Mouse (Mus musculus): ENCODE measurements around the gene Cpt2. TPM values are rescaled to one million over a fixed set of nuclear protein-coding genes. Genes with fewer than 3 reads are reported as not detected.

Gene Cpt2
- polyA plus RNA-seq, 1 experiment from 2014 or later, result 22.7 TPM

GRCm38 (mm10) chr4:107856958-107857686 lies 66.3 kb downstream of the Cpt2 start:
- Histone ChIP-seq H3K9me3 (no peaks in the 10 kb centered on the region), H3K4me2 (no peak overlapping the region), H3K4me3 (no peak overlapping the region), H3K36me3 (peaks cover 99% of the 10 kb centered on the region), H3K4me1 (replicated peaks) (no peaks in the 10 kb centered on the region), H3K27ac (replicated peaks) (no peak overlapping the region), H3K9ac (no peak overlapping the region), H3K27me3 (no peaks in the 10 kb centered on the region)
- ATAC-seq (ENCODE audit: low read depth), result no peak
- 76% methylated on average over 11 of the region's 11 CpGs for WGBS

Other genes starting within 250 kb of the Cpt2 start
- 14.5 TPM in 2 replicates for gene Dmrtb1, start 239.4 kb downstream of the Cpt2 start, polyA plus RNA-seq (2015; fragmentation: Nextera tagmentation; extraction: Ambion mirVana)
- gene Lrp8, start 121.3 kb downstream of the Cpt2 start, polyA plus RNA-seq (2015; fragmentation: Nextera tagmentation; extraction: Ambion mirVana), result 51.2 and 54.3 TPM in 2 replicates
- gene Magoh, start 43.9 kb downstream of the Cpt2 start, polyA plus RNA-seq (2015; fragmentation: Nextera tagmentation; extraction: Ambion mirVana), result 146 and 149 TPM in 2 replicates
- 99.1 and 99.6 TPM in 2 replicates for gene 0610037L13Rik, start 33.8 kb downstream of the Cpt2 start, polyA plus RNA-seq (2015; fragmentation: Nextera tagmentation; extraction: Ambion mirVana)
- gene Slc1a7, start 44.7 kb upstream of the Cpt2 start, polyA plus RNA-seq (2015; fragmentation: Nextera tagmentation; extraction: Ambion mirVana), result not detected in 2 replicates
- 0.18 and 0.25 TPM in 2 replicates for gene Podn, start 172.8 kb upstream of the Cpt2 start, polyA plus RNA-seq (2015; fragmentation: Nextera tagmentation; extraction: Ambion mirVana)
- gene Scp2, start 221.4 kb upstream of the Cpt2 start, polyA plus RNA-seq (2015; fragmentation: Nextera tagmentation; extraction: Ambion mirVana), result 222 and 243 TPM in 2 replicates
- 8.3 and 9.8 TPM in 2 replicates for gene Echdc2, start 241.8 kb upstream of the Cpt2 start, polyA plus RNA-seq (2015; fragmentation: Nextera tagmentation; extraction: Ambion mirVana)